Mouse (Mus musculus) intestine, embryonic 16.5 days (tissue): Measurements from ENCODE around the gene Gaa. TPM values are rescaled to one million over a fixed set of nuclear protein-coding genes. Genes with fewer than 3 reads are reported as not detected.
A peak's percentile ranks its signal among the peaks of the same experiment; 100 is the strongest.
"Not testable (repeated sequence)": the region's sequence is repeated elsewhere in the genome, so short reads cannot be mapped to it uniquely, and the experiment has no call there.

Experiments used
- ATAC-seq: fragments of 200-750 bp; cut with Nextera tagmentation; 2 replicates; pipeline ENCODE4 v1.8.0; 2017; ENCODE audit warnings: moderate TSS enrichment, moderate library complexity
- H3K27ac ChIP-seq: fragments of 300-500 bp; sonication (generic); 2 replicates; pipeline ENCODE4 v1.5.1; 2014; ENCODE audit warnings: mild to moderate bottlenecking, low read length
- H3K27me3 ChIP-seq: fragments of 300-500 bp; sonication (generic); replicated peaks from 2 replicates; pipeline ENCODE4 v1.6.1; 2014; ENCODE audit warnings: low read length, control low read depth, mixed read lengths; ENCODE audit not compliant: control insufficient read depth, insufficient read depth
- H3K36me3 ChIP-seq: fragments of 300-500 bp; sonication (generic); 2 replicates; pipeline ENCODE4 v1.6.1; 2014; ENCODE audit warnings: low read length, control low read depth; ENCODE audit not compliant: control insufficient read depth, insufficient read depth
- H3K4me1 ChIP-seq: fragments of 300-500 bp; sonication (generic); 2 replicates; pipeline ENCODE4 v1.6.1; 2014; ENCODE audit warnings: low read length, control low read depth, mixed read lengths; ENCODE audit not compliant: control insufficient read depth, insufficient read depth
- H3K4me2 ChIP-seq: fragments of 300-500 bp; sonication (generic); 2 replicates; pipeline ENCODE4 v1.6.1; 2014; ENCODE audit warnings: low read depth, low read length, control low read depth
- H3K4me3 ChIP-seq: fragments of 300-500 bp; sonication (generic); 2 replicates; pipeline ENCODE4 v1.5.1; 2014; ENCODE audit warnings: mild to moderate bottlenecking, low read length
- H3K9ac ChIP-seq: fragments of 300-500 bp; sonication (generic); 2 replicates; pipeline ENCODE4 v1.6.1; 2014; ENCODE audit warnings: low read depth, low read length
- H3K9me3 ChIP-seq: fragments of 300-500 bp; sonication (generic); 2 replicates; pipeline ENCODE4 v1.6.1; 2016; ENCODE audit warnings: low read length, control low read depth; ENCODE audit not compliant: control insufficient read depth
- WGBS: fragments of 180-500 bp; shearing (Covaris S2); extraction: QIAGEN DNeasy Blood & Tissue Kit; methylation state at CpG from one replicate; pipeline ENCODE4 v1.1.7; 2014; 5-methylcytosine and 5-hydroxymethylcytosine counted together
- polyA plus RNA-seq: library from polyadenylated mRNA; unstranded; fragments of >200 nt; fragmentation: Nextera tagmentation; extraction: Ambion mirVana; gene quantifications from 2 replicates; pipeline ENCODE4 v1.2.1, GENCODE M21; 2015

Gene Gaa
- polyA plus RNA-seq, 1 experiment from 2014 or later = 90.5 TPM

DNA sequence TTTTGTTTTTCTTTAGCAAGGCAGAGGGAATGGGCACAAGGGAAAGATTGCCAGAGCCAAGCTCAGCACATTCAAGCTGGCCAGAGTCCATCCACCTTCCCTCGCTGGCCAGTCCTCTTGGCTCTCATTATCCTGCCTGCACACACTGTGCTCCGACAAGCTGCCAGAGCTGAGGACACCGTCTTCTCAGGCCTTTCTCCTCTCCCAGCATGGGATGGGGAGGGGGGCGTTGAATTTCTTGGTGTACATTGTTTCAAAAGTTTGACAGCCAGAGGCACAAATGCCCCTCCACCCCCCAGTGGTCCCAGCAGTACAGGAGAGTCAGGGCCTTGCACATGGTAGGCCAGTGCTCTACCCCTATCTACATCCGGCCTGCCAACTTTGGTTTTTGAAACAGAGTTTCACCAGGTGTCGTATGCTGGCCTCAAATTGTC is 429 bp upstream of the Gaa start:
- H3K27ac ChIP-seq = peak overlapping the region; percentile 28; the same call in 1 of the 2 replicates
- H3K4me1 ChIP-seq = peaks cover 17% of the 10 kb centered on the region
- H3K4me3 ChIP-seq = peak overlapping the region; percentile 85
- no peaks in the 10 kb centered on the region for H3K36me3 ChIP-seq
- peak overlapping the region; percentile 97 for H3K4me2 ChIP-seq
- H3K9ac ChIP-seq = peak overlapping the region; percentile 33; the same call in 1 of the 2 replicates
- 49% methylated on average over 6 of the region's 6 CpGs for WGBS
- no peaks in the 10 kb centered on the region for H3K9me3 ChIP-seq
- ATAC-seq = peak; percentile 27
- H3K27me3 ChIP-seq = no peaks in the 10 kb centered on the region

GRCm38 (mm10) chr11:119268557-119269195 is 989 bp downstream of the Gaa start:
- Histone ChIP-seq H3K4me3 (peak overlapping the region; percentile 85), H3K27ac (peak overlapping the region; percentile 41; the same call in 1 of the 2 replicates), H3K9ac (peak overlapping the region; percentile 87), H3K4me1 (peaks cover 17% of the 10 kb centered on the region), H3K4me2 (peak overlapping the region; percentile 97), H3K36me3 (0 out of 2 replicates have a peak, but pooled peaks cover 2% of the 10 kb centered on the region), H3K9me3 (no peaks in the 10 kb centered on the region), H3K27me3 (no peaks in the 10 kb centered on the region)
- WGBS = 76% methylated on average over 16 of the region's 16 CpGs
- ATAC-seq = no peak

- not testable (repeated sequence) for ATAC-seq, H3K4me3 ChIP-seq, H3K27me3 ChIP-seq, H3K4me2 ChIP-seq, H3K9ac ChIP-seq, H3K27ac ChIP-seq, H3K9me3 ChIP-seq
- Histone ChIP-seq H3K4me1 (peaks cover 11% of the 10 kb centered on the region), H3K36me3 (peaks cover 16% of the 10 kb centered on the region)
- 64% methylated on average over 3 of the region's 3 CpGs for WGBS
Measured at GRCm38 (mm10) chr11:119272492-119272891, 4.8 kb downstream of the Gaa start.

DNA sequence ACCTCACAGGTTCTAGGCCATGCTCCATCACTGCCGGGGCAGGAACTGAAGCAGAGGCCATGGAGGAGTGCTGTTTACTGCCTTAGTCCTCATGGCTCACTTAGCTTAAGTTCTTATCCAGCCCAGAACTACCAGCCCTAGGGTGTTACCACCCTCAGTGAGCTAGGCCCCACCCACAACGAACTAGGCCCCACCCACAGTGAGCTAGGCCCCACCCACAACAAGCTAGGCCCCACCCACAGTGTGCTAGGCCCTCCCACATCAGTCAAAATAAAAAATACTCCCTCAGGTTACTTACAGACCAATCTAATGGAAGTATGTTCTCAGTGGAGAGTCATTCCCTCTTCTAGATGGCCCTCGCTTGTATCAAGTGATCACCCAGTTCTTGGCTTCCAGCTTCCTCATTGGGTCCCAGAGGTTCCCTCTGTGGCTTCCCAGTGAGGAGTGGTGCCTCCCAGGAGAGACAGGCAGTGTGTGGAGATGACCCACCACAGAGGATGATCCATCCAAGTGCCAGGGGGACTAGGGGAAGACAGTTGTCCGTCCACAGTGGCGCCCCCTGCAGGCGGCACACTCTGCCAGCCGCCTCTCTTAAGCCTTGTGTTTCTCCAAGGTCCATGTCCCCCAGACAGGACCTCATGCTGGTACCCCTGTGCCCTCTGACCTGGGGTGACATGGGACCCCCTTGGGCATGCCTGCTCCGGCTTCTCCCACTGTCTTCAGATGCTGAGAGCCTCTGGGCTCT is 5.7 kb downstream of the Gaa start:
- Histone ChIP-seq H3K36me3 (peaks cover 16% of the 10 kb centered on the region), H3K9ac (no peak overlapping the region), H3K4me1 (peaks cover 6% of the 10 kb centered on the region), H3K27me3 (no peaks in the 10 kb centered on the region), H3K4me2 (no peak overlapping the region), H3K27ac (no peak overlapping the region), H3K9me3 (no peaks in the 10 kb centered on the region), H3K4me3 (no peak overlapping the region)
- WGBS = 85% methylated on average over 8 of the region's 8 CpGs
- ATAC-seq = no peak

- 64% methylated on average over 15 of the region's 15 CpGs for WGBS
- Histone ChIP-seq H3K9me3 (no peaks in the 10 kb centered on the region), H3K4me3 (no peak overlapping the region), H3K4me2 (no peak overlapping the region), H3K4me1 (no peaks in the 10 kb centered on the region; the same call in 1 of the 2 replicates), H3K27ac (no peak overlapping the region), H3K9ac (no peak overlapping the region), H3K27me3 (no peaks in the 10 kb centered on the region), H3K36me3 (no peaks in the 10 kb centered on the region)
- ATAC-seq = peak; percentile 83
Measured at GRCm38 (mm10) chr11:119281030-119281429, 13.3 kb downstream of the Gaa start.

- no peak overlapping the region for H3K4me3 ChIP-seq
- no peaks in the 10 kb centered on the region for H3K9me3 ChIP-seq
- H3K9ac ChIP-seq = no peak overlapping the region
- 63% methylated on average over 9 of the region's 9 CpGs for WGBS
- ATAC-seq = peak; percentile 41; the same call in 1 of the 2 replicates
- no peak overlapping the region for H3K27ac ChIP-seq
- peaks cover 26% of the 10 kb centered on the region for H3K36me3 ChIP-seq
- no peaks in the 10 kb centered on the region for H3K27me3 ChIP-seq
- H3K4me1 ChIP-seq = no peaks in the 10 kb centered on the region
- no peak overlapping the region for H3K4me2 ChIP-seq
Measured at GRCm38 (mm10) chr11:119285791-119286527, 18.3 kb downstream of the Gaa start.

DNA sequence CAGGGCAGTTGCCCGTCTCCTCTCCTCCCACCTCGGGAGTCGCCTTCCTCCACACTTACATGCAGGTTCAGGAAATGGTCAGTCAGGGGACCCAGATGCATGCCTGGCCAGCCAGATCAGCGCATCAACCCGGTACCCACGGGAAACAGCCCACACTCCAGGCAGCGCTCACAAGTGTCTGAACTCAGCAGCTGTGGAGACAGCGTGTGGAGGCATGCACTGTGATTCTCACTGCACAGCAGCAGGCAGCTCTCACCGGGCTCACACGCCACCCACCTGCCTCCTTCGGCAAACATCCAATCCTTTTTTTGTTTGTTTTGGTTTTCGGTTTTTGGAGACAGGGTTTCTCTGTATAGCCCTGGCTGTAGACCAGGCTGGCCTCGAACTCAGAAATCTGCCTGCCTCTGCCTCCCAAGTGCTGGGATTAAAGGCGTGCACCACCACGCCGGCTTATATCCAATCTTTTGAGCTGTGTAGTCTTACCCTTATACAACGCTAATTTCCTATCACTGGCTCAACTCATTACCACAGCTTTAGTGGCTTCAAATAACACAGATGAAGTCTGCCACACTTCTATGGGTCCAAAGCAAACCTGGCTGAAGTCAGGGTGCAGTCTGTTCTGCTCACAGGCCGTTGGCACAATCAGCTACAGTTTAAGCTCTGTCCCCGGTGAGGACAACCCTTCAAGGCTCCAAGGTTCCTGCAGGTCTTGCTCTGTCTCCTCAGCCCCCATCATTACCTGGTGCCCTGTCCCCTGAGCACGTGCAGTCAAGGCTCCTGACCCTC is 19.7 kb downstream of the Gaa start:
- ATAC-seq = no peak
- Histone ChIP-seq H3K36me3 (peaks cover 34% of the 10 kb centered on the region), H3K9ac (no peak overlapping the region), H3K9me3 (no peaks in the 10 kb centered on the region), H3K4me2 (no peak overlapping the region), H3K4me3 (no peak overlapping the region), H3K27me3 (no peaks in the 10 kb centered on the region), H3K4me1 (no peaks in the 10 kb centered on the region), H3K27ac (no peak overlapping the region)
- 86% methylated on average over 20 of the region's 20 CpGs for WGBS

- not testable (repeated sequence) for H3K27me3 ChIP-seq, H3K27ac ChIP-seq, H3K9me3 ChIP-seq, H3K4me2 ChIP-seq, H3K4me1 ChIP-seq, ATAC-seq, H3K4me3 ChIP-seq, H3K9ac ChIP-seq
- WGBS = 96% methylated on average over 8 of the region's 8 CpGs
- peaks cover 59% of the 10 kb centered on the region for H3K36me3 ChIP-seq
Measured at GRCm38 (mm10) chr11:119292861-119293260, 25.2 kb downstream of the Gaa start.
